Mouse (Mus musculus): ENCODE results near the gene Slc25a11. TPM values are rescaled to one million over a fixed set of nuclear protein-coding genes. Genes with fewer than 3 reads are reported as not detected.
A peak's percentile ranks its signal among the peaks of the same experiment; 100 is the strongest.

Gene Slc25a11
- polyA plus RNA-seq, 1 experiment, result 143 TPM

- H3K27ac ChIP-seq (ENCODE audit: insufficient read depth, low read length), result no peak overlapping the region
- no peak overlapping the region for H3K4me3 ChIP-seq (ENCODE audit: insufficient read depth, low read length)
- no peaks in the 10 kb centered on the region for H3K4me1 ChIP-seq (ENCODE audit: control insufficient read depth, insufficient read depth, low read length)
- TF ChIP-seq POLR2A (IDR thresholded peaks at IDR 0.05; ENCODE audit: extremely low read depth, insufficient read depth, low read length) (0 out of 2 replicates have a peak, but pooled peaks have one; percentile 5), CTCF (IDR thresholded peaks at IDR 0.05; ENCODE audit: extremely low read depth, insufficient read depth, low read length) (no peak)
Observed at GRCm38 (mm10) chr11:70615074-70615473, 32.2 kb downstream of the Slc25a11 start.

GRCm38 (mm10) chr11:70612505-70612904, 34.8 kb downstream of the Slc25a11 start:
- TF ChIP-seq CTCF (IDR thresholded peaks at IDR 0.05; ENCODE audit: extremely low read depth, insufficient read depth, low read length), result 0 out of 2 replicates have a peak, but pooled peaks have one; percentile 12
- TF ChIP-seq POLR2A (IDR thresholded peaks at IDR 0.05; ENCODE audit: extremely low read depth, insufficient read depth, low read length), result no peak
- no peak overlapping the region for H3K27ac ChIP-seq (ENCODE audit: insufficient read depth, low read length)
- no peaks in the 10 kb centered on the region for H3K4me1 ChIP-seq (ENCODE audit: control insufficient read depth, insufficient read depth, low read length)
- no peak overlapping the region for H3K4me3 ChIP-seq (ENCODE audit: insufficient read depth, low read length)

- H3K4me3 ChIP-seq (ENCODE audit: insufficient read depth, low read length), result no peak overlapping the region
- no peaks in the 10 kb centered on the region for H3K4me1 ChIP-seq (ENCODE audit: control insufficient read depth, insufficient read depth, low read length)
- no peak overlapping the region for H3K27ac ChIP-seq (ENCODE audit: insufficient read depth, low read length)
- TF ChIP-seq CTCF (IDR thresholded peaks at IDR 0.05; ENCODE audit: extremely low read depth, insufficient read depth, low read length) (0 out of 2 replicates have a peak, but pooled peaks have one; percentile 1), POLR2A (IDR thresholded peaks at IDR 0.05; ENCODE audit: extremely low read depth, insufficient read depth, low read length) (no peak)
Observed at GRCm38 (mm10) chr11:70610752-70611151, 36.5 kb downstream of the Slc25a11 start.

GRCm38 (mm10) chr11:70608381-70609066, 38.8 kb downstream of the Slc25a11 start:
- H3K27ac ChIP-seq (ENCODE audit: insufficient read depth, low read length), result no peak overlapping the region
- no peak overlapping the region for H3K4me3 ChIP-seq (ENCODE audit: insufficient read depth, low read length)
- H3K4me1 ChIP-seq (ENCODE audit: control insufficient read depth, insufficient read depth, low read length), result no peaks in the 10 kb centered on the region
- no peak for TF ChIP-seq POLR2A (IDR thresholded peaks at IDR 0.05; ENCODE audit: extremely low read depth, insufficient read depth, low read length)
- peak; percentile 32; the same call in 1 of the 2 replicates for TF ChIP-seq CTCF (IDR thresholded peaks at IDR 0.05; ENCODE audit: extremely low read depth, insufficient read depth, low read length)

GRCm38 (mm10) chr11:70607611-70608010, 39.7 kb downstream of the Slc25a11 start:
- no peak overlapping the region for H3K27ac ChIP-seq (ENCODE audit: insufficient read depth, low read length)
- TF ChIP-seq CTCF (IDR thresholded peaks at IDR 0.05; ENCODE audit: extremely low read depth, insufficient read depth, low read length) (no peak), POLR2A (IDR thresholded peaks at IDR 0.05; ENCODE audit: extremely low read depth, insufficient read depth, low read length) (no peak)
- no peaks in the 10 kb centered on the region for H3K4me1 ChIP-seq (ENCODE audit: control insufficient read depth, insufficient read depth, low read length)
- no peak overlapping the region for H3K4me3 ChIP-seq (ENCODE audit: insufficient read depth, low read length)

GRCm38 (mm10) chr11:70606717-70607116, 40.6 kb downstream of the Slc25a11 start:
- Histone ChIP-seq H3K4me1 (ENCODE audit: control insufficient read depth, insufficient read depth, low read length) (no peaks in the 10 kb centered on the region), H3K27ac (ENCODE audit: insufficient read depth, low read length) (no peak overlapping the region), H3K4me3 (ENCODE audit: insufficient read depth, low read length) (no peak overlapping the region)
- TF ChIP-seq CTCF (IDR thresholded peaks at IDR 0.05; ENCODE audit: extremely low read depth, insufficient read depth, low read length), result no peak
- no peak for TF ChIP-seq POLR2A (IDR thresholded peaks at IDR 0.05; ENCODE audit: extremely low read depth, insufficient read depth, low read length)

GRCm38 (mm10) chr11:70605024-70605566, 42.2 kb downstream of the Slc25a11 start:
- no peaks in the 10 kb centered on the region for H3K4me1 ChIP-seq (ENCODE audit: control insufficient read depth, insufficient read depth, low read length)
- no peak overlapping the region for H3K4me3 ChIP-seq (ENCODE audit: insufficient read depth, low read length)
- H3K27ac ChIP-seq (ENCODE audit: insufficient read depth, low read length), result no peak overlapping the region
- TF ChIP-seq CTCF (IDR thresholded peaks at IDR 0.05; ENCODE audit: extremely low read depth, insufficient read depth, low read length) (peak; percentile 89), POLR2A (IDR thresholded peaks at IDR 0.05; ENCODE audit: extremely low read depth, insufficient read depth, low read length) (no peak)

GRCm38 (mm10) chr11:70598451-70598953, 48.8 kb downstream of the Slc25a11 start:
- no peak overlapping the region for H3K27ac ChIP-seq (ENCODE audit: insufficient read depth, low read length)
- H3K4me3 ChIP-seq (ENCODE audit: insufficient read depth, low read length), result no peak overlapping the region
- TF ChIP-seq CTCF (IDR thresholded peaks at IDR 0.05; ENCODE audit: extremely low read depth, insufficient read depth, low read length) (no peak), POLR2A (IDR thresholded peaks at IDR 0.05; ENCODE audit: extremely low read depth, insufficient read depth, low read length) (no peak)
- peaks cover 2% of the 10 kb centered on the region for H3K4me1 ChIP-seq (ENCODE audit: control insufficient read depth, insufficient read depth, low read length)

- TF ChIP-seq POLR2A (IDR thresholded peaks at IDR 0.05; ENCODE audit: extremely low read depth, insufficient read depth, low read length) (no peak), CTCF (IDR thresholded peaks at IDR 0.05; ENCODE audit: extremely low read depth, insufficient read depth, low read length) (no peak)
- peaks cover 2% of the 10 kb centered on the region for H3K4me1 ChIP-seq (ENCODE audit: control insufficient read depth, insufficient read depth, low read length)
- H3K27ac ChIP-seq (ENCODE audit: insufficient read depth, low read length), result peak overlapping the region; percentile 31; the same call in 1 of the 2 replicates
- H3K4me3 ChIP-seq (ENCODE audit: insufficient read depth, low read length), result no peak overlapping the region
Observed at GRCm38 (mm10) chr11:70597301-70597700, 50.0 kb downstream of the Slc25a11 start.

- Histone ChIP-seq H3K4me3 (ENCODE audit: insufficient read depth, low read length) (no peak overlapping the region), H3K27ac (ENCODE audit: insufficient read depth, low read length) (peak overlapping the region; percentile 31), H3K4me1 (ENCODE audit: control insufficient read depth, insufficient read depth, low read length) (peaks cover 2% of the 10 kb centered on the region)
- TF ChIP-seq POLR2A (IDR thresholded peaks at IDR 0.05; ENCODE audit: extremely low read depth, insufficient read depth, low read length), result no peak
- no peak for TF ChIP-seq CTCF (IDR thresholded peaks at IDR 0.05; ENCODE audit: extremely low read depth, insufficient read depth, low read length)
Observed at GRCm38 (mm10) chr11:70596094-70596493, 51.2 kb downstream of the Slc25a11 start.
